Mouse (Mus musculus): Measurements from ENCODE around the gene Rnf13. TPM values are rescaled to one million over a fixed set of nuclear protein-coding genes. Genes with fewer than 3 reads are reported as not detected.
A peak's percentile ranks its signal among the peaks of the same experiment; 100 is the strongest.
"Not testable (repeated sequence)": the region's sequence is repeated elsewhere in the genome, so short reads cannot be mapped to it uniquely, and the experiment has no call there.

Rnf13 gene
- polyA plus RNA-seq, 1 experiment, result 117 TPM

DNA sequence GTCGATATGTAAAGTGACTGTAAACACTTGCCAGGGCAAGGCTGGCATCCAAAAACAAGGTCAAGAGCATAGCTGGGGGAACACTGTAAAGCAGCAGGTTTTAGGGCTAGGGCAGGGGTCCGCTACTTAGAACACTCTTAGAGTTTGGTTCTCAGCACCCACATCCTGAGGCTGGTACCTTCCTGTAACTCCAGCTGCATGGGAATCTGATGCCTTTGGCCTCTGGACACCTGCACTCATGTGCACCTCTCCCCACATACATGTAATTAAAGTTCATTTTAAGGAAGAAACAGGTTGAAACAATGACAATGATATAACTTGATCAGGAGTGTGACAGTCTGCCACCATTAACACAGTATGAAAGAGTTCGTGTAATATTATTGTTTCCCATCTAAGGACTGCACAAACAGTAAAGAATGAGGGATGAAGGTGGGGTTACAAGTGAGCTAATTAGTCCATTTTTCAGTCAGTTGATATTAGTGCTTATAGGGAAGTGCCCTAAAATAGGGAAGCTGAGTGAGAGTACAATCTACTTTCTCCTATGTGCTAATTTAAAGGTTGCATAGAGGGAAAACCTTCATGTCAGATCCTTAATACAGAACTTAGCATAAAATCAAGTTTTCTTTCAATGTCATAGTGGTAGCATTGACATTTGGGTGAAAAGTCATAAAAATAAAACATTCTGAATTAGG, 12.9 kb downstream of the Rnf13 start:
- Histone ChIP-seq H3K27ac (ENCODE audit: insufficient read depth, low read length) (no peak overlapping the region), H3K4me1 (ENCODE audit: control insufficient read depth, insufficient read depth, low read length) (no peaks in the 10 kb centered on the region), H3K4me3 (ENCODE audit: insufficient read depth, low read length) (no peak overlapping the region)
- TF ChIP-seq POLR2A (IDR thresholded peaks at IDR 0.05; ENCODE audit: extremely low read depth, insufficient read depth, low read length) (no peak), CTCF (IDR thresholded peaks at IDR 0.05; ENCODE audit: extremely low read depth, insufficient read depth, low read length) (no peak)

- TF ChIP-seq CTCF (IDR thresholded peaks at IDR 0.05; ENCODE audit: extremely low read depth, insufficient read depth, low read length) (no peak), POLR2A (IDR thresholded peaks at IDR 0.05; ENCODE audit: extremely low read depth, insufficient read depth, low read length) (no peak)
- Histone ChIP-seq H3K27ac (ENCODE audit: insufficient read depth, low read length) (no peak overlapping the region), H3K4me3 (ENCODE audit: insufficient read depth, low read length) (no peak overlapping the region), H3K4me1 (ENCODE audit: control insufficient read depth, insufficient read depth, low read length) (no peaks in the 10 kb centered on the region)
These were observed 41.1 kb downstream of the Rnf13 start for GRCm38 (mm10) chr3:57776915-57777314.

- TF ChIP-seq CTCF (IDR thresholded peaks at IDR 0.05; ENCODE audit: extremely low read depth, insufficient read depth, low read length) (no peak), POLR2A (IDR thresholded peaks at IDR 0.05; ENCODE audit: extremely low read depth, insufficient read depth, low read length) (no peak)
- Histone ChIP-seq H3K27ac (ENCODE audit: insufficient read depth, low read length) (no peak overlapping the region), H3K4me1 (ENCODE audit: control insufficient read depth, insufficient read depth, low read length) (no peaks in the 10 kb centered on the region), H3K4me3 (ENCODE audit: insufficient read depth, low read length) (no peak overlapping the region)
These were observed 52.6 kb downstream of the Rnf13 start for GRCm38 (mm10) chr3:57788472-57788871.

- no peaks in the 10 kb centered on the region for H3K4me1 ChIP-seq (ENCODE audit: control insufficient read depth, insufficient read depth, low read length)
- no peak for TF ChIP-seq POLR2A (IDR thresholded peaks at IDR 0.05; ENCODE audit: extremely low read depth, insufficient read depth, low read length)
- TF ChIP-seq CTCF (IDR thresholded peaks at IDR 0.05; ENCODE audit: extremely low read depth, insufficient read depth, low read length), result no peak
- H3K27ac ChIP-seq (ENCODE audit: insufficient read depth, low read length), result no peak overlapping the region
- H3K4me3 ChIP-seq (ENCODE audit: insufficient read depth, low read length), result no peak overlapping the region
These were observed 53.4 kb downstream of the Rnf13 start for GRCm38 (mm10) chr3:57789005-57789962.

DNA sequence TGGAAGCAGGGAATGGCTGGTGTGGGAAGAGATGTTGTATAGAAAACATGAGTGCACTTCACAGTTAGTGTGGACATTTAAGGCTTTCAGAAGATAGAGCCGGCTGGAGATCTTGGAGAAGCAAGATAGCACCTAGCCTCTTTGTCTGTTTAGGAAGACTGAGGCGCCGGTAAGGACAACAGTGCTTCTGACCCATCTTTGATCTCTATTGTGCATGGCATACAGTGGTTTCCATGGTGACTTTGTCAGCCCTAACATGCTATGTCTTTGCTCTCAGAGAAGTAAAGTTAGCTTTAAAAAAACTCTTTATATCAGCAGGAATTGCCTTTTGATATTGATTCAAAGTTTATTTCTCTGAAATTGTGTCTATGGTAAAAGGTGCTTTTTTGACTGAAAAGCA, 55.2 kb downstream of the Rnf13 start:
- Histone ChIP-seq H3K27ac (ENCODE audit: insufficient read depth, low read length) (no peak overlapping the region), H3K4me3 (ENCODE audit: insufficient read depth, low read length) (no peak overlapping the region), H3K4me1 (ENCODE audit: control insufficient read depth, insufficient read depth, low read length) (no peaks in the 10 kb centered on the region)
- TF ChIP-seq CTCF (IDR thresholded peaks at IDR 0.05; ENCODE audit: extremely low read depth, insufficient read depth, low read length), result no peak
- no peak for TF ChIP-seq POLR2A (IDR thresholded peaks at IDR 0.05; ENCODE audit: extremely low read depth, insufficient read depth, low read length)

DNA sequence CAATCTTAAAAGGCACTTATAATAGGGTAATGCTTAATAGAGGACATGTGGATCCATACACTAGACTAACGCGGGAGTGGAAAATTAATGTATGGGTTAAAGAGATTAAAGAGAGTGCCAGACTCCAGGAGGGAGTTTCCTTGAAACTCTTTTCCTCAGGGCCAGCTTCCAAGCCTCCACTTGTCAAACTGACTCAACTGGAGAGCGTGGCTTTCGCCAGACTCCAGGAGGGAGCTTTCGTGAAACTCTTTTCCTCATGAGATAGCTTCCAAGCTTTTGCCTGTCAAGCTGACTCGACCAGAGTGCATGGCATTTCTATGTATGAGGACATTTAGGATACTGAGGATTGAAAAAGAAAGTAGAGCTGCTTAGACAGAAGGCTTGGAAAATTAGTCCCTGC, 59.2 kb downstream of the Rnf13 start:
- H3K4me1 ChIP-seq (ENCODE audit: control insufficient read depth, insufficient read depth, low read length); H3K27ac ChIP-seq (ENCODE audit: insufficient read depth, low read length); H3K4me3 ChIP-seq (ENCODE audit: insufficient read depth, low read length): not testable (repeated sequence)

DNA sequence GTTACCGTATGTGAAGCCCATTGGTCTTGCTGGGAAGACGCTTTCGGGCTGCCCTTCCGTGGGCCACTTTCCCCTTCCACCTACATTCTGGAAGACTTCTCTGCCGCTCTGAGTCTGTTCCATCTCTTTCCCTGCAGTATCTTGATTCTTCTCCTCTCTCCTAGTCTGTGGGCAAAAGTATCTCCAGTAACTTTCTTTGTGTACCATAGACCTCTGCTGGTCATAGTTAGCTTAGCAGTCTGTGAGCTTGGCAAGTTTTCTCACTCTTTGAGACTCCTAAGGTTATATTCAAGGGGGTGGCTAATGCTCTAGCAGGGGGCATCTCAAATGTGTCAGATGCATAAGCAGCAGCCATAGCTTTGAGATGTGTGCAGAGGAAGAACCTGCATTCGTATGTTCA, 79.6 kb downstream of the Rnf13 start:
- Histone ChIP-seq H3K4me1 (ENCODE audit: control insufficient read depth, insufficient read depth, low read length) (no peaks in the 10 kb centered on the region), H3K27ac (ENCODE audit: insufficient read depth, low read length) (no peak overlapping the region), H3K4me3 (ENCODE audit: insufficient read depth, low read length) (no peak overlapping the region)
- TF ChIP-seq POLR2A (IDR thresholded peaks at IDR 0.05; ENCODE audit: extremely low read depth, insufficient read depth, low read length) (no peak), CTCF (IDR thresholded peaks at IDR 0.05; ENCODE audit: extremely low read depth, insufficient read depth, low read length) (peak; percentile 25; the same call in 1 of the 2 replicates)

DNA sequence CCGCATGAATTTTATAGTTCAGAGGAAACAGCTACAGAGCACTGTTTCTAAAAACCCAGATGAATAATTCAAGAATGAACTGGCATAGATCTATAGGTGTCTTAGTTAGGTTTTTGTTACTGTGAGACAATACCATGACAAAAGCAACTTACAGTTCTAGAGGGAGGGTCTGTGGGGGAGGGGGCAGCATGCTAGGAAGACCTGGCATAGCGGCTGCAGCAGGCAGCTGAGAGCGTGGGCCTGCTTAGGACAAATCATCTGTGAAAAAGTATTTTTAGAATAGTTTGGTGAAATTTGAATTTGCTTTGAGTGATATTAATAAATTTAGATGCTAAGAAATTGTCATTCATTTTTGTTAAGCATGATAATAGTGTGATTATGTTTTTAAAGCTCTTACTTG, 90.0 kb downstream of the Rnf13 start:
- no peak for TF ChIP-seq POLR2A (IDR thresholded peaks at IDR 0.05; ENCODE audit: extremely low read depth, insufficient read depth, low read length)
- TF ChIP-seq CTCF (IDR thresholded peaks at IDR 0.05; ENCODE audit: extremely low read depth, insufficient read depth, low read length), result no peak
- Histone ChIP-seq H3K4me1 (ENCODE audit: control insufficient read depth, insufficient read depth, low read length) (no peaks in the 10 kb centered on the region), H3K4me3 (ENCODE audit: insufficient read depth, low read length) (no peak overlapping the region), H3K27ac (ENCODE audit: insufficient read depth, low read length) (no peak overlapping the region)

DNA sequence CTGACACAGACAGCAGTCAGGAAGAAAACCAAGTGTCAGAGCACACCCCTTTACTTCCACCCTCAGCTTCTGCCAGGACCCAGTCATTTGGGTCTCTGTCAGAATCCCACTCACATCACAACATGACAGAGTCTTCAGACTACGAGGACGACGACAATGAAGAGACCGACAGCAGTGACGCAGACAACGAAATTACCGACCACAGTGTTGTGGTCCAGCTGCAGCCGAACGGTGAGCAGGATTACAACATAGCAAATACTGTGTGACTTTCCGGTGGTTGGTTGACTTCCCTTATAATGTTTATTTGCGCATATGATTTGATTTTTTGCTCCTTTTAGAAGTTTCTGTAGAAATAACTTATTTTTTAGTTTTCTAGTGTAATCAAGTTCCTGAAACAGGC, 97.7 kb downstream of the Rnf13 start:
- H3K27ac ChIP-seq (ENCODE audit: insufficient read depth, low read length), result no peak overlapping the region
- H3K4me3 ChIP-seq (ENCODE audit: insufficient read depth, low read length), result no peak overlapping the region
- no peaks in the 10 kb centered on the region for H3K4me1 ChIP-seq (ENCODE audit: control insufficient read depth, insufficient read depth, low read length)
- no peak for TF ChIP-seq POLR2A (IDR thresholded peaks at IDR 0.05; ENCODE audit: extremely low read depth, insufficient read depth, low read length)
- TF ChIP-seq CTCF (IDR thresholded peaks at IDR 0.05; ENCODE audit: extremely low read depth, insufficient read depth, low read length), result no peak

DNA sequence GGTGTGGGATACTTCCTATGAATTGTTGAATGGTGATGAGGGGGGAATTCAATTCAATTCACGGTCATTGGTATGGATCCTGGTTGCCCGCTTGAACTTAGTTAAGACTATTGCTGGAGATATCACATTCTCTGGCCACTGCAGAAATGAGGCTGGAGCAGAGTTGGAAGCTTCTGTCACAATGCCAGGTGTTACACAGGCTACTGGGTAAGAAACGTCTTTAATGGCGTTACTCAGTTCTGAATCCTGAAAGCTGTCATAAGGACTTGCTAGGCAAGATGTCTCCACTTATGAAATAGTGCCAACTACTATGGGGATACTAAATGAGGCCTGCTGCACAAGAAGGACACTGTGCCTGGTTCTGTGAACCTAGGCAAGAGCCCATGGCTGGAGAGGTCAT, 101.0 kb downstream of the Rnf13 start:
- no peak for TF ChIP-seq POLR2A (IDR thresholded peaks at IDR 0.05; ENCODE audit: extremely low read depth, insufficient read depth, low read length)
- no peak for TF ChIP-seq CTCF (IDR thresholded peaks at IDR 0.05; ENCODE audit: extremely low read depth, insufficient read depth, low read length)
- no peaks in the 10 kb centered on the region for H3K4me1 ChIP-seq (ENCODE audit: control insufficient read depth, insufficient read depth, low read length)
- no peak overlapping the region for H3K4me3 ChIP-seq (ENCODE audit: insufficient read depth, low read length)
- H3K27ac ChIP-seq (ENCODE audit: insufficient read depth, low read length), result no peak overlapping the region

Measured in cortical plate, adult 2 months (tissue).